Mouse (Mus musculus): Measurements from ENCODE around the gene Unc50. TPM values are rescaled to one million over a fixed set of nuclear protein-coding genes. Genes with fewer than 3 reads are reported as not detected.

Gene Unc50
- polyA plus RNA-seq (2015; fragmentation: Nextera tagmentation; extraction: Ambion mirVana): 168 and 175 TPM in 2 replicates

GRCm38 (mm10) chr1:37429366-37430296, at the start of gene Unc50, which contains the start of gene Coa5:
Unc50 (plus strand) TSS chr1:37430139.
Coa5 (minus strand) TSS chr1:37430103.
- H3K27ac ChIP-seq: peak within 1 kb of the TSS; percentile 85
- ATAC-seq (replicated peaks; ENCODE audit: low FRiP score, low read depth) (peak; percentile 95), DNase-seq (ENCODE audit: low spot score) (peak; percentile 98)
- H3K4me3 ChIP-seq (replicated peaks; ENCODE audit: low read depth, low read length): peak within 1 kb of the TSS; percentile 91
- peak within 1 kb of the TSS; percentile 77 for H3K4me2 ChIP-seq (ENCODE audit: low read length)
- no peaks in the 10 kb centered on the region for H3K9me3 ChIP-seq (replicated peaks; ENCODE audit: low read length)
- H3K9ac ChIP-seq (ENCODE audit: low read depth, low read length): peak within 1 kb of the TSS; percentile 90
- peaks cover 15% of the 10 kb centered on the region for H3K36me3 ChIP-seq (ENCODE audit: insufficient read depth, low read length)
- peak; percentile 18; the same call in 1 of the 2 replicates for TF ChIP-seq CTCF (IDR thresholded peaks at IDR 0.05; ENCODE audit: low read depth)
- H3K27me3 ChIP-seq (ENCODE audit: insufficient read depth, low read length): no peaks in the 10 kb centered on the region
- peaks cover 14% of the 10 kb centered on the region for H3K4me1 ChIP-seq (replicated peaks; ENCODE audit: insufficient read depth, low read length)
- WGBS: 2% methylated on average over 57 of the region's 57 CpGs

- peaks cover 9% of the 10 kb centered on the region for H3K36me3 ChIP-seq (ENCODE audit: insufficient read depth, low read length)
- TF ChIP-seq CTCF (IDR thresholded peaks at IDR 0.05; ENCODE audit: low read depth): no peak
- ATAC-seq (replicated peaks; ENCODE audit: low FRiP score, low read depth): no peak
- H3K4me3 ChIP-seq (replicated peaks; ENCODE audit: low read depth, low read length): no peak overlapping the region
- no peaks in the 10 kb centered on the region for H3K27me3 ChIP-seq (ENCODE audit: insufficient read depth, low read length)
- H3K27ac ChIP-seq: no peak overlapping the region
- H3K4me1 ChIP-seq (replicated peaks; ENCODE audit: insufficient read depth, low read length): no peaks in the 10 kb centered on the region
- no peak overlapping the region for H3K4me2 ChIP-seq (ENCODE audit: low read length)
- whole genome bisulfite sequencing: 88% methylated on average over 5 of the region's 5 CpGs
- DNase-seq (ENCODE audit: low spot score): no peak
- H3K9ac ChIP-seq (ENCODE audit: low read depth, low read length): no peak overlapping the region
- H3K9me3 ChIP-seq (replicated peaks; ENCODE audit: low read length): no peaks in the 10 kb centered on the region
Observed at GRCm38 (mm10) chr1:37380913-37381312, 49.0 kb upstream of the Unc50 start.

GRCm38 (mm10) chr1:37384304-37384703, 45.6 kb upstream of the Unc50 start:
- DNase-seq (ENCODE audit: low spot score) (no peak), ATAC-seq (replicated peaks; ENCODE audit: low FRiP score, low read depth) (no peak)
- no peak overlapping the region for H3K9ac ChIP-seq (ENCODE audit: low read depth, low read length)
- no peak overlapping the region for H3K4me3 ChIP-seq (replicated peaks; ENCODE audit: low read depth, low read length)
- H3K9me3 ChIP-seq (replicated peaks; ENCODE audit: low read length): no peaks in the 10 kb centered on the region
- no peak overlapping the region for H3K27ac ChIP-seq
- WGBS: 79% methylated on average over 3 of the region's 3 CpGs
- no peak for TF ChIP-seq CTCF (IDR thresholded peaks at IDR 0.05; ENCODE audit: low read depth)
- no peak overlapping the region for H3K4me2 ChIP-seq (ENCODE audit: low read length)
- no peaks in the 10 kb centered on the region for H3K4me1 ChIP-seq (replicated peaks; ENCODE audit: insufficient read depth, low read length)
- peaks cover 9% of the 10 kb centered on the region for H3K36me3 ChIP-seq (ENCODE audit: insufficient read depth, low read length)
- no peaks in the 10 kb centered on the region for H3K27me3 ChIP-seq (ENCODE audit: insufficient read depth, low read length)

GRCm38 (mm10) chr1:37386448-37386971, 43.4 kb upstream of the Unc50 start:
- H3K36me3 ChIP-seq (ENCODE audit: insufficient read depth, low read length): no peaks in the 10 kb centered on the region; the same call in 1 of the 2 replicates
- no peak overlapping the region for H3K27ac ChIP-seq
- ATAC-seq (replicated peaks; ENCODE audit: low FRiP score, low read depth): no peak
- no peak overlapping the region for H3K9ac ChIP-seq (ENCODE audit: low read depth, low read length)
- H3K27me3 ChIP-seq (ENCODE audit: insufficient read depth, low read length): no peaks in the 10 kb centered on the region
- H3K9me3 ChIP-seq (replicated peaks; ENCODE audit: low read length): no peaks in the 10 kb centered on the region
- TF ChIP-seq CTCF (IDR thresholded peaks at IDR 0.05; ENCODE audit: low read depth): no peak
- H3K4me1 ChIP-seq (replicated peaks; ENCODE audit: insufficient read depth, low read length): no peaks in the 10 kb centered on the region
- no peak for DNase-seq (ENCODE audit: low spot score)
- H3K4me3 ChIP-seq (replicated peaks; ENCODE audit: low read depth, low read length): no peak overlapping the region
- 83% methylated on average over 7 of the region's 7 CpGs for WGBS
- H3K4me2 ChIP-seq (ENCODE audit: low read length): no peak overlapping the region

GRCm38 (mm10) chr1:37393174-37393573, 36.8 kb upstream of the Unc50 start:
- WGBS: 76% methylated on average over 5 of the region's 5 CpGs
- no peak overlapping the region for H3K4me3 ChIP-seq (replicated peaks; ENCODE audit: low read depth, low read length)
- no peak overlapping the region for H3K27ac ChIP-seq
- no peaks in the 10 kb centered on the region for H3K9me3 ChIP-seq (replicated peaks; ENCODE audit: low read length)
- H3K9ac ChIP-seq (ENCODE audit: low read depth, low read length): no peak overlapping the region
- no peaks in the 10 kb centered on the region for H3K27me3 ChIP-seq (ENCODE audit: insufficient read depth, low read length)
- no peaks in the 10 kb centered on the region for H3K4me1 ChIP-seq (replicated peaks; ENCODE audit: insufficient read depth, low read length)
- DNase-seq (ENCODE audit: low spot score) (no peak), ATAC-seq (replicated peaks; ENCODE audit: low FRiP score, low read depth) (no peak)
- TF ChIP-seq CTCF (IDR thresholded peaks at IDR 0.05; ENCODE audit: low read depth): no peak
- H3K4me2 ChIP-seq (ENCODE audit: low read length): no peak overlapping the region
- peaks cover 13% of the 10 kb centered on the region; the same call in 1 of the 2 replicates for H3K36me3 ChIP-seq (ENCODE audit: insufficient read depth, low read length)

- Histone ChIP-seq H3K4me3 (replicated peaks; ENCODE audit: low read depth, low read length) (no peak overlapping the region), H3K4me1 (replicated peaks; ENCODE audit: insufficient read depth, low read length) (no peaks in the 10 kb centered on the region), H3K9me3 (replicated peaks; ENCODE audit: low read length) (no peaks in the 10 kb centered on the region), H3K27ac (no peak overlapping the region), H3K4me2 (ENCODE audit: low read length) (no peak overlapping the region), H3K36me3 (ENCODE audit: insufficient read depth, low read length) (peaks cover 13% of the 10 kb centered on the region; the same call in 1 of the 2 replicates), H3K9ac (ENCODE audit: low read depth, low read length) (no peak overlapping the region), H3K27me3 (ENCODE audit: insufficient read depth, low read length) (no peaks in the 10 kb centered on the region)
- ATAC-seq (replicated peaks; ENCODE audit: low FRiP score, low read depth): no peak
- no peak for DNase-seq (ENCODE audit: low spot score)
- WGBS: 74% methylated on average over 1 of the region's 1 CpGs
- TF ChIP-seq CTCF (IDR thresholded peaks at IDR 0.05; ENCODE audit: low read depth): no peak
Observed at GRCm38 (mm10) chr1:37396481-37396880, 33.5 kb upstream of the Unc50 start.

Data from kidney, postnatal 0 days (tissue).